Mouse (Mus musculus): ENCODE data around the gene Cramp1l.

DNA sequence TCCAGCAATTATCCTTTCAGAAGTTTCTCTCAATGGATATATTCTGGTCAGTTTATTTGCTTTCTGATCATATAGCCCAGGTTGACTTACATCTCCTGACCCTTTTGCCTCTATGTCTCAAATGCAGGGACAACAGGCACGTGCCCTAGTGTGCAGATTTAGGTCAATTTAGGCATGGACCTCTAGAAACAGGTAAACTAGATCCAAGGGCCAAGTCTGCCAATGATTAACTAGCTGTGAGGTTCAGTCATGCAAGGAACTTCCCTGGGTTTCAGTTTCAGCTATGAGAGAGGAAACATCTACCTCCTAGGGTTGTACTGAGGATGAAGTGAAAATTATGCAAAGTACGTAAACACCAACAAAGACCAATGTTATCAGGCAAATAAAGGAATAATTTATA lies 62.3 kb downstream of the Cramp1l start:
- TF ChIP-seq GATA1 (IDR thresholded peaks at IDR 0.05; ENCODE audit: borderline replicate concordance, low read length) (no peak), FLI1 (IDR thresholded peaks at IDR 0.05; ENCODE audit: low read length) (no peak)
